Mouse (Mus musculus) kidney, postnatal 14 days (tissue): ENCODE data around the gene Nkain1.
A peak's percentile ranks its signal among the peaks of the same experiment; 100 is the strongest.

Source experiments
- DNase-seq: peaks from one replicate; pipeline ENCODE4 v3.0.0; 2022; ENCODE audit warnings: mixed read lengths

The Nkain1 gene

GRCm38 (mm10) chr4:130574048-130574413 lies at the start of gene Nkain1:
Gene Nkain1, minus strand, starts transcription at chr4:130574173.
- DNase-seq, result peak; percentile 67

DNA sequence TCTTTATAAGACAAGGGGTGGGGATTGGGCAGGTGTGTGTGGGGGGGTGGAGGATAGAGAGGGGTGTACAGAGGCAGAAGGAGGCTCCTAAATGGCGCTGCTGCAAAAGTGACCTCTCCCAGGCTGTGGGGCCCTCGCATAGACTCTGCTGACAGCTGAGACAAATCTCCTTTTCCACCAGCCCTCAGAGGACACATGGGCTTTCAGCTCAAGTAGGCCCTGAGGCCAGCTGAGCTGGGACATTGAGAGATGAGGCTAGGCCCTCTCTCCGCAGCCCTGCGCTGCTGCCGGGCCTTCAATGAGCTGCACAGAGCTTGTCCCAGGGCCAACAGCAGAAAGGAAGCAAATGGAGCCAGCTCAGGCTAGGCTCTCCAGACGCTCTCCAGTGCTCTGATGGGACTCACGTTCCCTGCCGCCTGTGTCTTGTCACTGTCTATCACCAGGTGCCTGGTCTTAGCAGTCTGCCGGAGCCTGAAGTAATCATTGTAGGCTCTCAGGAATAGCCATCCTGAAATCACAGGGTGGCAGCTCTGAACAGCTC lies 4.8 kb upstream of the Nkain1 start:
- no peak for DNase-seq

DNA sequence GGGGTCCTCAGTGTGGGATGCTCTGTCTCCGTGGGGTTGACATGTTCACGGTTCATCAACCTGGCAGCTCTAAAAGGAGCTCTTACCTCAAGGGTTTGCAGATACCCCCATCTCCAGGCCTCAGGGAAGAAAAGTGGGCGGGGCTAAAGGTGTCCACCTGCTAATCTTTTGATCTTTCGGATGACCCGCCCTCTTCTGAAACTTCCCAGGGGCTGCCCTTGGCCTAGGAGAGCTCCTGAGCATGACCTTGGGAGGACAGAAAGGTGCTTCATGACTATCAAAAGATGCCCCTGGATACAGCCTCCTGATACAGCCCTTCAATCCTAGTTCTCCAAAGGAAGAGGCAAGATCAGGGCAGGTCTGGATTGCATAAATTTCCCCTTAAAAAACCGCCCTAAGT lies 3.1 kb upstream of the Nkain1 start:
- no peak for DNase-seq

GRCm38 (mm10) chr4:130576247-130576931 lies 2.4 kb upstream of the Nkain1 start:
- no peak for DNase-seq

- DNase-seq, result no peak
These were observed 1.6 kb upstream of the Nkain1 start for GRCm38 (mm10) chr4:130575533-130575932.

DNA sequence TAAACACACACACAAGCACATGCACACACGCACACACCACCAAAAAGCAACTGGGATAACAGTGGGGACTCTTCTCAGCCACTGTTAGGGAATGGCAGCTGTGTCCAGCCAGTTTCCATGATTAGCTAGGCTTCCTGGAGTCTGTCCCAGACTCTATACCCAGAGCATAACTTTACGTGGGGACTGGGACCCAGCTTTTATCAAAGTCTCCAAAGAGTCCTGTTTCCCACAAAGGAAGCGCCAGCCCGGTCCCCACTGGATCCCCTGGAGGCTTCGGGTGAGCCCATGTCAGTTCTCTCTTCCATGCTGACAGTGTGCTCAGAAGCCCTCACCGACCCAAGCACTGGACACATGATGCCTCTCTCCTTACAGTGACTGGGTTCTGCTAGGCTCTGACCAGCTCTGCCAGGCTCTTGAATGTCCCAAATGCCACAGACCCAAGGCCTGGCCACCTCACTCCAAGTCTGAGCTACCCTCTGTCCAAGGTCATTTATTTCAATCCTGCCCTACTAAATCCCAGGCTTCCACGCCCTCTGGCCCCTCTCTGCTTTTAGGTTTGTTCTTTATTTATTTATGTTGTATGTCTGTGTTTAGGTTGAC lies 988 bp upstream of the Nkain1 start:
- no peak for DNase-seq

DNA sequence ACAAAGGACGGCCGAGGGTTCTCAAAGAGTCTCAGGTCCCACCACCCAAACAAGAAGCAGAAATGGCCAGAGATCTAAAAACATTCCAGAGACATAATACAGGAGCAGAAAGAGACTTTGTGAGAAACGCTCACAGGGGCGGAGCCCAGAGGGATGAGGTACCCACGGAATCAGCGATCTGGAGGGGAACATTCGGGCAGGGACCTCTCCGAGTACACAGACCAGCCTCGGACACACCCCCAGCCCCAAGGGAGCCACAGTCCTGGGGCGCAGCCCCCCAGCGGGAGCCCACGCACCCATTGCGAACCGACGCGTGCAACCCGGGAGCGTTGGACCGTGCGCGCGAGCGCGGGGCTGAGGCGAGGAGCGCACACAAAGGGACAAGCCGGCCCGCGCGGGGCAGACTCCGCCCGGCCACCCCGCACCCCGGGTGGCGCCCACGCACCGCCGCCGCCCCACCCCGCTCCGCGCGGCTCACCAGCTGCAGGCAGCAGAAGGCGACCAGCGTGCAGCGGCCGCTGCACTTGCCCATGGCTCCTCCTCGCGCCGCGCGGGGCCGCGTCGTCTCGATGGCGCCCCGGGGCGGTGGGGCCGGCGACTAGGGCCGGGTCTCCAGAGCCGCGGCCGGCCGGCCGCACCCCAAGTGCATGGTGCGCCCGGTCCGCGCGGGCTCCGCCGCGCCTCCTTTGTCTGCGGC lies 474 bp downstream of the Nkain1 start:
- no peak for DNase-seq

DNA sequence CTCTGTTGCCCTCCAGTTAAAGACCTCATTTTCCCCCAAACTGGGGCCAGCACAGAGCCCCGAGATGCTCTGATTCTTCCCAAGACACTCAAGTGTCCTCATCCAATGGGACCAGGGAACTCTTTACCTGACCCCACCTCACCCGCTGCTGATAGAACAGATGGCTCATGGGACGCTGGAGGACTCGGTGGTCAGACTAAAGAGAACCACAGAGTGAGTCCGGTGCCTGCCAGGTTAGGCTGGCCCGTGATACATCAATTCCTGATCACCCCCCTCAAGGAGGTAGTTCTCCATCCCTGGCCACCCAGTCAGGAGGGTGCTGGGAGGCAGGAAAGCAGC lies 992 bp downstream of the Nkain1 start:
- no peak for DNase-seq

DNA sequence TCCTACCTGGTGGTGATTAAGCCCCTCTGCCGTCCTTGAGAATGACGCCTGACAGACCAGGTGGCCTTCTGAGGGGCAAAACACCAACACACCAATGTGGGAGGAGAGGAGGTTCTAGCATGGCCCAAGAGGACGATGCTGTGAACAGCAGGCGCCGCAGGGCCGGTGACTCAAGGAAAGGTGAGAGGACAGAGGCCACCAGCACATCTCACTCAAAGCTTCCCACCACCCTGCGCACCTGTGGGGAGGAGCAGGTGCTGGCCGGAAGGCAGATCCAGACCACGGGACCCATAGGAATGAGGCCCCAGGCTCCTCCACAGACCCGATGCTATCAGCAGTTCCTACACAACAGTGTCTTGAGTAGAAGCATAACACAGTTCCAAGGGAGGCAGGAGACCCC lies 1.4 kb downstream of the Nkain1 start:
- DNase-seq, result no peak

GRCm38 (mm10) chr4:130570941-130571720 lies 2.8 kb downstream of the Nkain1 start:
- peak; percentile 45 for DNase-seq

DNA sequence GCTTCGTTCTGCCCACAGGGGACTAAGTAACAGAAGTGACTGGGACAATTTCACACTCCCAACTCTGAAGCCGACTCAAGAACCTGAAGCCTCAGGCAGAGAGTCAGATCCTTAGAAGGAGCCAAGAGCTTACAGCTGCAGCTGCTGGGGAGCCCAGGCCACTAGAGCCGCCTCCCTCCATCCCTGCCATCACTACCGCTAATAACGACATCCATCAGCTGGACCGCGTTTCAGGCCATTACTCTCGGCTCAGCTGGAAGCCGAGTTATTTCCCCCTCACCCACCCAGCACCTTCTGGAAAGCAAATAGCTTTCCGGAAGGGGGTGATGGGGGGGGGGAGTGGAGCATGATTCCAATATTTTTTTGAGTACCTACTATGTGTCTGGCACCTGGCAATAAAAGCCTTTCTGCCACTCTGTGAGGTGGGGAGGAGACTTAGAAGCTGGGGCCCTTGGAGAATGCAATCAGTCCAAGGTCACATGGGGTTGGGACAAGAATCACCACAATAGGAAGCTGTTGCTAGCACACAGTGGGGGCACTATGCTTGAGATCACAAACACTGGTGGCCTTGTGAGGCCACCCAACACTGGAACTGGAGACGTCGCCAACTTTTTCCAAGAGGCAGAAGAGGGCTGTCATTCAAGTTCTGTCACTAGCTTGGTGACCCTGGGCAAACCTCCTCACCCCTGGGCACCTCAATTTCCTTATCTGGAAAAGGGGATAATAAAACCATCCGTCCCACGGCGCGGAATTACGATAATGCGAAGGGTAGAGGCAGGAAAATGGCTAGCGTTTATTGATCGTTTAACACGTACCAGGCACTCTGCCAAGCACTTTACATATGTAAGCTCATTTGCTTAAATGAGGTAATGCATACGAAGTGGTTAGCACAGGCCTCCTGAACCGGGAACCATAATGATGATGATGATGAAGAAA lies 5.7 kb downstream of the Nkain1 start:
- DNase-seq, result no peak

GRCm38 (mm10) chr4:130563820-130564219 lies 10.2 kb downstream of the Nkain1 start:
- DNase-seq, result no peak

- no peak for DNase-seq
These were observed 10.7 kb downstream of the Nkain1 start for GRCm38 (mm10) chr4:130563260-130563756.

- DNase-seq, result no peak
These were observed 13.2 kb downstream of the Nkain1 start for GRCm38 (mm10) chr4:130560576-130561310.

DNA sequence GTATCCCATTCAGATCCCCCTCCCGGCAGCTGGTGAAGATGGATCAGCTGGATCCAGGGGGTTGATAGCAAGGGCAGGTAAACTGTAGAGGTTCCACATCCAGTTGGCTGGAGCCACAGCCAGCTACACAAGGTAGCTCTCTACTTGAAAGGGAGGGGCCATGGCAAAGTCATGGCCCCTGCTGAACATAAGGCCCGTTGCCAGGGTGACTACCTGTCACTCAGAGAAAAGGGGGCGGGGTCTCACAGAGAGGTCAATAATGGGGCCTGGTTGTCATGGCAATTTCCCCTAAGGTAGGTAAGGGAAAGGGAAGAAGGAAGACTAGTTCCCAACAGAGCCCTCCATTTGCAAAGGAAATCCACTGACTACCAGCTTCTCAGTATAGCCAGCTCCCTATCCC lies 14.8 kb downstream of the Nkain1 start:
- DNase-seq, result no peak

DNA sequence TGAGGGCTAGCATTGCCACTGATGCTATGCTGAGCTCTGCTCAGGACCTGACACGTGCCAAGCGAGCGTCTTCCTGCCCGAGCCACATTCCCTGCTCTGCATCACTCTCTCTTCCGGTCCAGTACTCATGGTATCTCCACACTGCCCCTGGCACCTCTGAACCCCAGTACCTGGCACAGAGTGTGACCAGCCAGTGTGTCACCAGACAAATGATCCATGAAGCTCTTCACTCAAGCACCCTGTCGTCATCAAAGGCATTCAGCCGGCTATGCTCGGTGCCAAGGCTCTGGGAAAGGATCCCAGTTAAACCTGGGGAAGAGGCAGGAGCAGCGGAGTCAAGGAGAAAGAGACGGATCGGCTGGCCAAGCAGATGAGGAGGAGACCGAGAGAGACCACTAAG lies 16.1 kb downstream of the Nkain1 start:
- DNase-seq, result peak; percentile 61

GRCm38 (mm10) chr4:130556992-130557391 lies 17.0 kb downstream of the Nkain1 start:
- DNase-seq, result no peak

DNA sequence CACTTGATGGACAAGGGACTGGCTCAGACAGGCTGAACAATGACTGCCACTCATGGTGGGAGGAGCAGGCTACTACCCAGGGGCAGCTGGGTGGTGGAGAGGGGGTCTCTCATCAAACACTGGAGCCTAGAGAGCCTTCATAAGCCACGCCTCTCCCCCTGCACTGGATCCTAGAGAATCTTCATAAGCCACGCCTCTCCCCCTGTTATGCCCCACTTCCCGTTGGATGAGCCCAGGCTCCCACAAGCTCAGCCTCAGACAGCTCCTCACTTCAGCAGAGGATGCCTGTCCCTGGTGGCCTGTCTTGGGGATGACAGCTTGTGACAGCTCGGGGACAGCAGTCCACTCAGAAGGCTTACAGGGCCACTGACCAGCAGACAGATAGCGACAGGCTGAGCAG lies 17.7 kb downstream of the Nkain1 start:
- no peak for DNase-seq

DNA sequence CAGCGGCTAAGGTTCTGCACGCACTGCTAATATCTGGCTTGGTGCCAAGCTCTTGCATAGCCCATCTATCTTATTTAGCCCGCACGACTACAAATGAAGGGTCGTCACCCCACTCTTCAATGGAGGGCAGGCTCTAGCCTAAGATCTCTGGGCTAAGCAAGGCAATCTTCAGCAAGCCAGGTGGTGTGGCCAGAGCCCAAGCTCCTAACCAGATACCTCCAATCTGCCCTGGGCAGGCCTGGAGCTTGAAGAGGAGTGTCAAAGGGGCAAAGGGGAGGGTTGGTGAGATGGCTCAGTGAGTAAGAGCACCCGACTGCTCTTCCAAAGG lies 20.9 kb downstream of the Nkain1 start:
- no peak for DNase-seq

- no peak for DNase-seq
These were observed 21.5 kb downstream of the Nkain1 start for GRCm38 (mm10) chr4:130552312-130553120.

GRCm38 (mm10) chr4:130550511-130550910 lies 23.5 kb downstream of the Nkain1 start:
- DNase-seq, result peak; percentile 77
